Mouse (Mus musculus) liver, adult 2 months (tissue): ENCODE data around the gene Hoxc9.

ENCODE experiments used
- CTCF ChIP-seq: fragments of 200-500 bp; IDR thresholded peaks from 2 replicates; pipeline ENCODE4 v1.5.1; 2011; ENCODE audit warnings: low read depth, low read length, control low read depth
- POLR2A ChIP-seq: fragments of 200-500 bp; IDR thresholded peaks from 2 replicates; pipeline ENCODE4 v1.6.1; 2011; ENCODE audit warnings: low read length, control low read depth; ENCODE audit not compliant: insufficient read depth; ENCODE audit errors: extremely low read depth

DNA sequence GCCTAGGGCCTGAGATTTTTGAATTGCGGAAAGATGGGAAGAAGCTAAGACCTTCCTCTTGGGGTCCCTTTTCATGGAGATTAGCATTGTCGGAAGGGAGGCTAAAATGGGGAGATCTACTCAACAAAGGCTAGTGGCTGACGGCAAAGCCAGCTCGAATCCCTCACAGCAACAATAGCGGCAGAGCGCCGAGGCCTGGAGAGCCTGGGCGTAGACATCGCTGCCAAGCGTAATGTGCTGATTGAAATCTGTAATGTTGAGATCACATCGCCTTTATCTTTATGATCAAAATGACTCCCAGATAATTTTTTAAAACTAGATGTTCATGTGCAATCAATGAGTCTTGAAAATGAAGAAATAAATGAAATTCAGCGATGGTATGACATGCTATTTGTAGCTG, 41.8 kb upstream of the Hoxc9 start:
- no peak for TF ChIP-seq CTCF
- TF ChIP-seq POLR2A = no peak
